Mouse (Mus musculus) A20 (cell line): ENCODE data around the gene Zmat3.

Experiments used
- DNase-seq: peaks from one replicate; pipeline ENCODE4 v3.0.0-alpha.2; 2011; ENCODE audit warnings: low read depth, low spot score

Zmat3 gene

GRCm38 (mm10) chr3:32372470-32372869 is 6.7 kb upstream of the Zmat3 start:
- no peak for DNase-seq

GRCm38 (mm10) chr3:32371957-32372356 is 6.1 kb upstream of the Zmat3 start:
- no peak for DNase-seq

GRCm38 (mm10) chr3:32367516-32367915 is 1.7 kb upstream of the Zmat3 start:
- peak; percentile 30 for DNase-seq

- no peak for DNase-seq
Observed at GRCm38 (mm10) chr3:32366246-32366734, 476 bp upstream of the Zmat3 start.

- peak; percentile 81 for DNase-seq
Observed at GRCm38 (mm10) chr3:32364841-32365545, 821 bp downstream of the Zmat3 start.

- DNase-seq: peak; percentile 74
Observed at GRCm38 (mm10) chr3:32364195-32364594, 1.6 kb downstream of the Zmat3 start.

- no peak for DNase-seq
Observed at GRCm38 (mm10) chr3:32361221-32361620, 4.6 kb downstream of the Zmat3 start.

GRCm38 (mm10) chr3:32347881-32348280 is 17.9 kb downstream of the Zmat3 start:
- DNase-seq: no peak

- no peak for DNase-seq
Observed at GRCm38 (mm10) chr3:32345249-32345648, 20.6 kb downstream of the Zmat3 start.

GRCm38 (mm10) chr3:32344825-32345224 is 21.0 kb downstream of the Zmat3 start:
- DNase-seq: no peak

GRCm38 (mm10) chr3:32343371-32343770 is 22.4 kb downstream of the Zmat3 start:
- no peak for DNase-seq

GRCm38 (mm10) chr3:32341434-32341833 is 24.4 kb downstream of the Zmat3 start:
- no peak for DNase-seq

GRCm38 (mm10) chr3:32338231-32338630 is 27.6 kb downstream of the Zmat3 start:
- DNase-seq: no peak

GRCm38 (mm10) chr3:32337770-32338169 is 28.0 kb downstream of the Zmat3 start:
- no peak for DNase-seq

GRCm38 (mm10) chr3:32334901-32335300 is 30.9 kb downstream of the Zmat3 start:
- no peak for DNase-seq

- peak; percentile 77 for DNase-seq
Observed at GRCm38 (mm10) chr3:32333456-32334086, 32.2 kb downstream of the Zmat3 start.

GRCm38 (mm10) chr3:32317901-32318416 is 47.9 kb downstream of the Zmat3 start:
- DNase-seq: no peak

GRCm38 (mm10) chr3:32317165-32317900 is 48.5 kb downstream of the Zmat3 start:
- peak; percentile 47 for DNase-seq

- DNase-seq: no peak
Observed at GRCm38 (mm10) chr3:32314746-32315145, 51.1 kb downstream of the Zmat3 start.

GRCm38 (mm10) chr3:32304171-32304570 is 61.6 kb downstream of the Zmat3 start:
- no peak for DNase-seq

- DNase-seq: no peak
Observed at GRCm38 (mm10) chr3:32292001-32292400, 73.8 kb downstream of the Zmat3 start.
